Mouse (Mus musculus): ENCODE data around the gene Slain2.

DNA sequence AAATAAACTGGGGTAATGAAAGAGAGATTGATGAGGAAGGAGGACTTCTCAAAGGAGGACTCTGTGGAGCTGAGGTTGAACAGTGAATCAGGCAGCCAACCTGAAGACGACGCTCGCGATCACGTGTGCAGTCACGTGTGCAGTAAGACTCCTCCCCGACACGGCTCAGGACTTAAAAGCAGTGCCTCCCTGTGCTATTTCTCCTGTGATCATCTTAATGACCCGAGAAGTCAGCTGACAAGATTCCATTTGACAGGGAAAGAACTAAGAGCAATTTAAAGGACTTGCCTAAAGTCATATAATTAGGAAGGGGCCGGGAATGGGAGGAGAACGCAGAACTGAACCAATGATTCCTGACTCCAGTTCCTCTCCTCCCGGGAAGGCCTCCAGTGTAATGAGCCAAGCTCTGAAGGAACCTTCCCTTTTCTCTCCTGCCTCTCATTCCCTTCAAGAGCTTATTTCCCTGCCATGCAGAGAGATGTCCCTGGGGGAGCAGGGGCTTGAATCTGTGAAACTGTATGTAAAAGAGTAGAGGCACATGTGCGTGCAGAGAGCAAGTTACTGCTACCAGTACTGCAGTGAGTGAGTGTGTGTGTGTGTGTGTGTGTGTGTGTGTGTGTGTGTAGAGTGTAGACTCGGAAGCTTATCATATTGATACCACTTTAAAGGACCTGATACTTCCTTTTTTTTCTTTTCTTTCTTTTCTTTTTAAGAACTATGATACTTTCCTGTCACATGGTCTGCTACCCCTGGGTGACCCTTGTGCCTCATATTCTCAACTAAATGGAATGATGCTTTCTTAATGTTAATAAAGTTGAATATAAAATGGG is 44.1 kb upstream of the Slain2 start:
- TF ChIP-seq USF1 (IDR thresholded peaks at IDR 0.05; ENCODE audit: low read depth, low read length): peak; percentile 91
- no peak for TF ChIP-seq CTCF (conservative IDR thresholded peaks at IDR 0.05 in 1 of 2, IDR thresholded peaks at IDR 0.05 in 1 of 2; ENCODE audit: low read depth in 2 of 2, low read length in 2 of 2)
- TF ChIP-seq SIN3A (IDR thresholded peaks at IDR 0.05; ENCODE audit: low read length): peak; percentile 55; the same call in 1 of the 2 replicates
